Mouse (Mus musculus) hindbrain, embryonic 10.5 days (tissue): ENCODE results near the gene Mroh7. TPM values are rescaled to one million over a fixed set of nuclear protein-coding genes. Genes with fewer than 3 reads are reported as not detected.
"Not testable (repeated sequence)": the region's sequence is repeated elsewhere in the genome, so short reads cannot be mapped to it uniquely, and the experiment has no call there.

ENCODE experiments used
- DNase-seq: peaks from one replicate; pipeline ENCODE4 v3.0.0-alpha.2; 2017; ENCODE audit warnings: low spot score
- H3K27ac ChIP-seq: fragments of 300-500 bp; sonication (generic); 2 replicates; pipeline ENCODE4 v1.5.1; 2016; ENCODE audit warnings: mild to moderate bottlenecking, moderate library complexity
- H3K27me3 ChIP-seq: fragments of 300-500 bp; sonication (generic); 2 replicates; pipeline ENCODE4 v1.6.1; 2016; ENCODE audit warnings: mild to moderate bottlenecking; ENCODE audit not compliant: poor library complexity, insufficient read depth, severe bottlenecking
- H3K36me3 ChIP-seq: fragments of 300-500 bp; sonication (generic); 2 replicates; pipeline ENCODE4 v1.6.1; 2016; ENCODE audit warnings: mild to moderate bottlenecking, moderate library complexity
- H3K4me1 ChIP-seq: fragments of 300-500 bp; sonication (generic); replicated peaks from 2 replicates; pipeline ENCODE4 v1.6.1; 2016; ENCODE audit warnings: mild to moderate bottlenecking
- H3K4me3 ChIP-seq: fragments of 300-500 bp; sonication (generic); 2 replicates; pipeline ENCODE4 v1.5.1; 2016; ENCODE audit warnings: mild to moderate bottlenecking, moderate library complexity
- H3K9me3 ChIP-seq: fragments of 300-500 bp; sonication (generic); 2 replicates; pipeline ENCODE4 v1.6.1; 2016; ENCODE audit warnings: mild to moderate bottlenecking, moderate library complexity
- WGBS: fragments of 180-500 bp; shearing (Covaris S2); methylation state at CpG from one replicate; pipeline ENCODE4 v1.1.7; 2016; 5-methylcytosine and 5-hydroxymethylcytosine counted together
- polyA plus RNA-seq: library from polyadenylated mRNA; unstranded; fragments of >200 nt; fragmentation: Nextera tagmentation; extraction: Ambion mirVana; gene quantifications from 2 replicates; pipeline ENCODE4 v1.2.1, GENCODE M21; 2016

Mroh7 gene
- polyA plus RNA-seq: not detected in 2 replicates

DNA sequence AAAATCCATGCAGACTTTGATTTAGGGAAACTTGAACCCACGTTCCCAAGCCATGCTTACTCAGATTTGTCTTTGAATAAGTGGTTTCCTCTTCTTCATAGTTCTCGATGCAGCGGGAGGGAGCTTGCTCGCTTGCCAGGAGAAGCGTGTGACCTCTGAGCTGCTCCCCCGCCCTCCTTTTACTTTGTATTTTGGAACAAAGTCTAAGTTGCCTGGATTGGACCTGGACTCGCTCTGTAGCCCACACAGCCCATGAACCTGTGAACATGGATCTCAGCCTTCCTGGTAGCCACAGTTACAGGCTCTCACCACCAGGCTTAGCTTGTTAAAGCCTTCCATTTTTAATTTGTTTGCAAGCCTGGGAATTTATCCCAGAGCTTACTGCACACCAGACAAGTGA lies at the start of gene Mroh7:
Gene Mroh7 (minus strand): TSS at position 112 of the 400 bp plus-strand sequence.
- no peaks in the 10 kb centered on the region for H3K9me3 ChIP-seq
- no peak within 1 kb of the TSS for H3K27ac ChIP-seq
- H3K4me3 ChIP-seq: no peak within 1 kb of the TSS
- H3K4me1 ChIP-seq: no peaks in the 10 kb centered on the region; the same call in 1 of the 2 replicates
- H3K27me3 ChIP-seq: no peaks in the 10 kb centered on the region; the same call in 1 of the 2 replicates
- no peaks in the 10 kb centered on the region for H3K36me3 ChIP-seq
- 89% methylated on average over 7 of the region's 7 CpGs for WGBS
- DNase-seq: no peak

DNA sequence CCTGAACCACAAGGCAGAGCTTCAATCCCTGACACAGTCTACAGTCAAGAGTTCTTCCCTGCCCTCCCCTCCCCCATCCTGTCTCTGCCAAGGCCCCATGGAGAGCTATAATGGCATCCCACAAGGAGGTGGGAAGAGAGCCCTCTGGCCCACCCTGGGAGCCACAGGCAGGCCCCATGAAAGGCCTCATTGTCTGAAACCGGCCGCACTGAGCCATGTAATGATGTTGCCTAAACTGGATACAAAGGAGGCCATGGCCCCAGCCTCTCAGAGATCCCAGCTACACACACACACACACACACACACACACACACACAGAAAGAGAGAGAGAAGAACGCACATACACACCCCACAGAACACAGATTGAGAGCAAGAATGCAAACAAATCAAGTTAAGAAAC lies 49.3 kb upstream of the Mroh7 start:
- no peak overlapping the region for H3K4me3 ChIP-seq

DNA sequence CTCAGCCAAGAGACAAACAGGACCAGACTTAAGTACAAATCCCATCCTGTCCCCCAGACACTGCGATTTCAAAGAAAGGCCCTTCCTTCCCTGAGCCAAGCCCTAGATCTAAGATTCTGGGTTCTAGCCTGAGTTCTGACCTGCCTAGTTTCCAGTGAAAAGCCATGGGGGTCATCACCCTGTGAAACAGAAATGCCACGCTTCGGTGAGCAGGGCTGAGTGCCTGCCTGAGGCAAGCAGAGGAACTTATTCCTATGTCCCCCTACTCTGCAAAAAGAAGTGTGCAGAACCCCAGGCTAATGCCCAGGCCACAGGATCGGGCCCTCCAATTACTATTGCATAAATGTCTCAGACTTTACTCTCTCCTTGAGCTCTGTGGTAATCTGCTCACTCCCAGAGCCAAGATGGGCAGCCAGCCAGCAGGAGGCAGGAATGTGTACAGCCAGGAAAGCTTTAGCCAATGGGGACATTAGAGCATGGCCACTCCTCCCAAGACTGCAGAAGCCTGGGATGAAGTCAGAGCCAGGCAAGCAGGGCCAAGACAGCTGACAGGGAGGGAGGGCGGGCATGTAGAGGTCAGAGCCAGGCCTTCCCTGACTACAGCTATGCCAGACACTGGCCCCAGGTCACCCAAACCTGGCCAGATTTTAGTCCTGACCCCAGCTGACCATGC lies 47.5 kb upstream of the Mroh7 start:
- DNase-seq: peak; percentile 76
- Histone ChIP-seq H3K4me1 (peaks cover 62% of the 10 kb centered on the region), H3K36me3 (no peaks in the 10 kb centered on the region), H3K9me3 (no peaks in the 10 kb centered on the region), H3K4me3 (no peak overlapping the region), H3K27ac (peak overlapping the region; percentile 81), H3K27me3 (0 out of 2 replicates have a peak, but pooled peaks cover 10% of the 10 kb centered on the region)
- WGBS: 33% methylated on average over 5 of the region's 5 CpGs

More for the DNA sequence above, 49.3 kb upstream of the Mroh7 start:
- Histone ChIP-seq H3K27me3 (peaks cover 20% of the 10 kb centered on the region; the same call in 1 of the 2 replicates), H3K27ac (peak overlapping the region; percentile 81), H3K9me3 (no peaks in the 10 kb centered on the region), H3K36me3 (no peaks in the 10 kb centered on the region), H3K4me1 (peaks cover 79% of the 10 kb centered on the region)
- peak; percentile 85 for DNase-seq
- WGBS: 3% methylated on average over 3 of the region's 3 CpGs

DNA sequence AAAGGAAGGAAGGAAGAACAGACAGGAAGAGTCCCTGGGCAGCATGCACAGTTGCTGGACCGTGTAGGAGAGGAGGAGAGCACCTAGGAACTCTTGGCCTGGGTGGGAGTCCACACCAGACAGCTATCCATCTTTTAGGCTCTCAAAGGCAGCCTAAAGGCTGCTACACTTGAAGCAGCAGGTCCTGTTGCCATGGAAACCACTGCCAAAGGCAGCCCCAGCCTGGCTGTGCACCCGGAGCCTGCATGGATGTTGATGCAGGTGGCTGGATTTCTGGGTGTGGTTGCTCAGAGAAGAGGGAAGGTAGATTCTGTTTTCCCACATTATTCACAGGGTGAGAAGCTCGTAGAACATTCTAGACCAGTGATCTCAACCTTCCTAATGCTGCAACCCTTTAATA lies 46.3 kb upstream of the Mroh7 start:
- Histone ChIP-seq H3K4me1 (peaks cover 55% of the 10 kb centered on the region), H3K27ac (peak overlapping the region; percentile 53; the same call in 1 of the 2 replicates), H3K9me3 (no peaks in the 10 kb centered on the region), H3K4me3 (no peak overlapping the region), H3K27me3 (0 out of 2 replicates have a peak, but pooled peaks cover 10% of the 10 kb centered on the region), H3K36me3 (no peaks in the 10 kb centered on the region)
- 29% methylated on average over 3 of the region's 3 CpGs for WGBS
- DNase-seq: peak; percentile 67

DNA sequence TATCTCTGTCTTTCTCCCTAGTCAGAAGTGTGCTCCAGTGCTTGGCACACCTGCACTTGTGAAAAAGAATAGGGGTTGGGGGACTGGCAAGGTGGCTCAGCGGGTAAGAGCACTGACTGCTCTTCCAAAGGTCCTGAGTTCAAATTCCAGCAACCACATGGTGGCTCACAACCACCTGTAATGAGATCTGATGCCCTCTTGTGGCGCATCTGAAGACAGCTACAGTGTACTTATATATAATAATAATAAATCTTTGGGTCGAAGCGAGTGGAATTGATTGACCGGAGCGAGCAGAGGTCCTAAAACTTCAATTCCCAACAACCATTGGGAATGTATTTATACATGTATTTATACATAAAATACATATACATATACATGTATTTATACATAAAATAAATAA lies 45.0 kb upstream of the Mroh7 start:
- peaks cover 46% of the 10 kb centered on the region for H3K4me1 ChIP-seq
- H3K36me3 ChIP-seq, H3K27me3 ChIP-seq, H3K27ac ChIP-seq, H3K4me3 ChIP-seq, H3K9me3 ChIP-seq, DNase-seq: not testable (repeated sequence)
- 85% methylated on average over 6 of the region's 6 CpGs for WGBS

DNA sequence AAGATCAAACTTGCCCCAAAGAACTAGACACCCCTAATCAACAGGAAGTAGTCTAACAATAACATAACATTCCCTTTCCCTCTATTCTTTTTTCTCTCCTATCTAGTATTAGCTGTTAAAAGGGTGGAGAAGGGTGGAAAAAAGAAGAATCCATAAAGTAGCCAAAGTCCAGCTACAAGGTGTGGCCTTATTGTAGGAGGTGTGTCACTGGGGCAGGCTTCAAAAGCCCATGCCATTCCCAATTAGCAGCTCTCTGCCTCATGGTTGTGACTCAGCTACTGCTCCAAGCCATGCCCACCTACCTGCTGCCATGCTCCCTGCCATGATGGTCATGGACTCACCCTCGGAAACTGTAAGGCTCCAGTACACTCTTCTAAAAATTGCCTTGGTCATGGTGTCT lies 41.8 kb upstream of the Mroh7 start:
- H3K9me3 ChIP-seq: no peaks in the 10 kb centered on the region
- H3K4me1 ChIP-seq: peaks cover 14% of the 10 kb centered on the region
- H3K27ac ChIP-seq: no peak overlapping the region
- no peaks in the 10 kb centered on the region for H3K36me3 ChIP-seq
- WGBS: 96% methylated on average over 1 of the region's 1 CpGs
- H3K4me3 ChIP-seq: no peak overlapping the region
- no peak for DNase-seq
- H3K27me3 ChIP-seq: no peaks in the 10 kb centered on the region

DNA sequence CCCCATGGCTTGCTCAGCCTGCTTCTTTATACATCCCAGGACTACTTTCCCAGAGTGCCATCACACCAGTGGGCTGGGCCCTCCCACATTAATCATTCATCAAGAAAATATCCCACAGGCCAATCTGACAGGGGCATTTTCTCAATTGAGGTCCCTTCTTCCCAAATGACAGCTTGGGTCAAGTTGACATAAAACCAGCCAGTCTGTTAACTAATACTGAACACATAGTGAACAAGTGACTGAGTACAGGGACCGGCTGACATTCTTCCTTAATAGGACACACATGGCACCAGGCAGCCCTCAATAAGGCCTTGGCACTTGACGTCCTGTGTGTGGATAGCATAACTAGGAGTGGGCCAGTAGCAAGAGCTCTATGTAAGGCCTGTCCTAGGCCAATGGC lies 38.6 kb upstream of the Mroh7 start:
- H3K4me1 ChIP-seq: peaks cover 3% of the 10 kb centered on the region
- WGBS: 62% methylated on average over 2 of the region's 2 CpGs
- H3K9me3 ChIP-seq: no peaks in the 10 kb centered on the region
- no peak overlapping the region for H3K27ac ChIP-seq
- no peak overlapping the region for H3K4me3 ChIP-seq
- DNase-seq: no peak
- no peaks in the 10 kb centered on the region for H3K27me3 ChIP-seq
- H3K36me3 ChIP-seq: no peaks in the 10 kb centered on the region

DNA sequence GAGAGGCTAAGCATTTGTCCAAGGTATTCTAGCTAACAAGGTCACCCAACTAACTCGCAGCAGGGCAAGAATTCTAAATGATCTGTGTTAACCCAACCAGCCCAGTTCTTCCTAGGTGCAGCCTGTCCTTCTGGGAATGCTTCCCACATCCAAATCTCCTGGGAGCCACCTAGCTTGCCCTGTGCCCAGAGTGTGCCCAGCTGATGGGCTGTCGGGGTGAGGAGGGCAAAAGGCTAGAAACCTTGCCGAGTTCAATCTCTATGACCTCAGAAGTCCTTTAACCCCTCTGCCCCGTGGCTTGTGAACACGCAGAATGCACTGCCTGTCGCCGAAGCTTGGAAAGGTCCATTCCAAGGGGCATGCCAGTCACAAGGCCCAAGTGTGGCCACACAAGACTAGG lies 33.4 kb upstream of the Mroh7 start:
- Histone ChIP-seq H3K9me3 (no peaks in the 10 kb centered on the region), H3K27me3 (0 out of 2 replicates have a peak, but pooled peaks cover 6% of the 10 kb centered on the region), H3K36me3 (no peaks in the 10 kb centered on the region), H3K4me1 (peaks cover 18% of the 10 kb centered on the region), H3K4me3 (no peak overlapping the region), H3K27ac (peak overlapping the region; percentile 64; the same call in 1 of the 2 replicates)
- 62% methylated on average over 7 of the region's 7 CpGs for WGBS
- no peak for DNase-seq

DNA sequence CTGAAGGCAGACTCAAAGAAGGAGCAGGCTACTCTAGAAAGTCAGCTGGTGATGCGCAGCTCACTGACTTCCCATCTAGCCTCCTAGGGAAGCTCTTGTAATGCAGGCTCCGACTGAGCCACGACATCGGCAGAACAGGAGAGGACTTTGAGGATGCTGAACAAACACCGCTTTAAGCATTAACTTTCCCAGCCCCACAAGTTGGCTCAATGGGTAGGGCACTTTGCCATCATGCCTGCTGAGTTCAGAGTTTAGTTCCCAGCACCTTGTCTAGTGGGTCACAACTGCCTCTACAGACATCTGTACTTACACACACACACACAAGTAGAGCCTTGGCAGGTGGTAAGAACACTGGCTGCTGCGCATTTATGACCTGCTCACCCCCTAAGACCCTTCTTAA lies 21.0 kb upstream of the Mroh7 start:
- H3K4me1 ChIP-seq: peaks cover 36% of the 10 kb centered on the region
- H3K36me3 ChIP-seq: no peaks in the 10 kb centered on the region
- H3K9me3 ChIP-seq: no peaks in the 10 kb centered on the region
- no peak overlapping the region for H3K27ac ChIP-seq
- 92% methylated on average over 6 of the region's 6 CpGs for WGBS
- H3K4me3 ChIP-seq: no peak overlapping the region
- DNase-seq: no peak
- no peaks in the 10 kb centered on the region for H3K27me3 ChIP-seq

DNA sequence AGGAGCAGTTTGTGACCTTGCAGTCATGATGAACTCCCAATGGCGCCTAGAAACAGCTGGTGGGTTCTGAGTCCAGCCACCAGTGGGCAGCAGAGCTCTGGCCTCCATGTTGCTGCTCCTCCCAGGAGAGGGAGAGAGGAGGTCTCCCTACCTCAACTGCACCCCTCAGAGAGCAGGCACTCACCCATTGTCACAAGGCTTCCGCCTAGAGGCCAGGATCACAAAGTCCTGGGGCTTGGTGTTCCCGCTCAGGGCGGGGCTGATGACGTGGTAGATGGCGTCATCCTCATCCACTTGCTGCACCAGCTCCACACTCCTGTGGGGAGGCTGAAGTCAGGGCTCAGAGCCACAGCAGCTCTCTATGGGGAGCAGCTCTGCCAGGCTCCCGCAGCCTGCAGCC lies 19.0 kb upstream of the Mroh7 start:
- H3K27me3 ChIP-seq: no peaks in the 10 kb centered on the region
- H3K9me3 ChIP-seq: no peaks in the 10 kb centered on the region
- peak overlapping the region; percentile 85 for H3K27ac ChIP-seq
- H3K36me3 ChIP-seq: no peaks in the 10 kb centered on the region
- WGBS: 5% methylated on average over 7 of the region's 7 CpGs
- peak overlapping the region; percentile 34 for H3K4me3 ChIP-seq
- peaks cover 46% of the 10 kb centered on the region for H3K4me1 ChIP-seq
- DNase-seq: peak; percentile 84

DNA sequence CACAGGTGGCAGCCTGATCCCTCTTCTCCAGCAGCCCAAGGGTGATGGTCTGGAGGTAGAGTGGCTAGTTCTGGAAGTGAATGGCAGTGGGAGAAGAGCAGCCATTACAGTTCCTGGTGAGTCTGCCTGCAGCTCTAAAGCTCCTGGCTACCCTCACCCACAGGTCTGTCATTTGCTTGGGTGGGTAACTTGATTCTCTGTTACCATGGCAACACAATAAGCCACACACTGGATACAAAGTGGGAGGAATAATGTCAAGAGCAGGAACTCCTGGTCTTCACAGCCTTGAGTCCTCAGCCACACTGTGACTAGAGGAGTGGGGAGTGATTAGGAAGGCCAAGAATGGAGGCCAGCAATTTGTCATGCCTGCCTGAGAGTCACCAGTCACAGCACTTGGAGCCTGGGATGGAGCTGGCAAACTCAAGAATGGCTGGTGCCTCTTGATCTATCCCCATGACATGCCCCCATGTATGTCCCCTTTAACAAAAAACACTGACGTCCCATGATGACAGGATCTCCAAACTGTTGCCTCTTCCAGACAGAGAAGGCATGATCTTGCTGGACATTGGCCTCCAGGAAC lies 16.4 kb upstream of the Mroh7 start:
- WGBS: 89% methylated on average over 1 of the region's 1 CpGs
- Histone ChIP-seq H3K4me3 (no peak overlapping the region), H3K4me1 (peaks cover 46% of the 10 kb centered on the region), H3K9me3 (no peaks in the 10 kb centered on the region), H3K27ac (no peak overlapping the region), H3K27me3 (no peaks in the 10 kb centered on the region), H3K36me3 (no peaks in the 10 kb centered on the region)
- no peak for DNase-seq

DNA sequence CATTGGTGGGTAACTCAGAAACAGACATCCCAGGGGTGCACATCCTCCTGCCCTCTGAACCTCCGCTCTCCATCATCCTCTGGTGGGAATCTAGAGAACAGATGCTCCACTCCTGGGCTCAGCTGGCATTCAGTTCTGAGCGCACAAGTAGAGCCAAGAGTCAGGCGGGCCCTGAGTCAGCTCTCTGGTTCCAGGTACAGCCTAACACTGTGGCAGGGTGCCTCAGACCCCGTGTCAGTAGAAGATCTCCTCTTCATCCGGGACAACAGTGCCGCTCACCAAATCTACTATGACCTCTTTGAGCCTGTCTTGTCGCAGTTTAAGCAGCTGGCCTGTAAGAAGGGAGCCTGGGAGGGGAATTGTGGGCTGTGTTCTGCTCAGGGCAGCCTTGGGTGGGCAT lies 15.1 kb upstream of the Mroh7 start:
- Histone ChIP-seq H3K4me1 (peaks cover 46% of the 10 kb centered on the region), H3K9me3 (no peaks in the 10 kb centered on the region), H3K36me3 (no peaks in the 10 kb centered on the region), H3K27me3 (no peaks in the 10 kb centered on the region), H3K27ac (no peak overlapping the region), H3K4me3 (no peak overlapping the region)
- WGBS: 82% methylated on average over 7 of the region's 7 CpGs
- no peak for DNase-seq

DNA sequence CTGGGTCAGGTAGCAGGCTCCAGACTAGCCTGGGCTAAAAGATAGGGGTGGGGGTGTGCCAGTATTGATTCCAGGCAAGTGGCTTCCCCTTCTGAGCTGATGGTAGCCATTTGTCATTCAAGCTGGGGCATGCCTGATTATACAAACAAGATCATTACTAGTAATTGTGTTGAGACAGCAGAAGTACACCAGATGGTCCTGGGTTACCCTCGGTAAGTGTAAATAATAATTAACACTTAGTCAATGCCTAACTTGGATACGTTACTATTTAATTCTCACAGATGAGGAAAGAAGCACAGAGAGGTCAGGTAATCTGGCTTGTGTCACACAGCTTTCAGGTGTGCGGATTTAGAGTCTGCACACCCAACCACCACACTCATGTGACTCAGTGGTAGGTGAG lies 7.2 kb upstream of the Mroh7 start:
- no peaks in the 10 kb centered on the region for H3K36me3 ChIP-seq
- no peaks in the 10 kb centered on the region; the same call in 1 of the 2 replicates for H3K27me3 ChIP-seq
- no peak overlapping the region for H3K27ac ChIP-seq
- no peaks in the 10 kb centered on the region for H3K9me3 ChIP-seq
- no peaks in the 10 kb centered on the region for H3K4me1 ChIP-seq
- no peak for DNase-seq
- WGBS: 84% methylated on average over 3 of the region's 3 CpGs
- no peak overlapping the region for H3K4me3 ChIP-seq
